Mouse (Mus musculus) kidney, embryonic 14.5 days (tissue): ENCODE results near the gene Mybpc1. TPM values are rescaled to one million over a fixed set of nuclear protein-coding genes. Genes with fewer than 3 reads are reported as not detected.

Experiments
- ATAC-seq: fragments of 200-750 bp; cut with Nextera tagmentation; 2 replicates; pipeline ENCODE4 v1.8.0; 2017; ENCODE audit warnings: moderate number of reproducible peaks, mild to moderate bottlenecking, moderate TSS enrichment, moderate library complexity; ENCODE audit not compliant: low FRiP score, low TSS enrichment
- H3K27ac ChIP-seq: fragments of 300-500 bp; sonication (generic); 2 replicates; pipeline ENCODE4 v1.5.1; 2014; ENCODE audit warnings: low read depth, mild to moderate bottlenecking, low read length, moderate library complexity, mixed read lengths
- H3K27me3 ChIP-seq: fragments of 300-500 bp; sonication (generic); 2 replicates; pipeline ENCODE4 v1.6.1; 2014; ENCODE audit warnings: mild to moderate bottlenecking, low read length; ENCODE audit not compliant: control insufficient read depth, insufficient read depth
- H3K36me3 ChIP-seq: fragments of 300-500 bp; sonication (generic); 2 replicates; pipeline ENCODE4 v1.6.1; 2014; ENCODE audit warnings: low read length, mixed read lengths; ENCODE audit not compliant: control insufficient read depth, insufficient read depth
- H3K4me1 ChIP-seq: fragments of 300-500 bp; sonication (generic); 2 replicates; pipeline ENCODE4 v1.6.1; 2014; ENCODE audit warnings: low read length, mixed read lengths; ENCODE audit not compliant: control insufficient read depth, insufficient read depth
- H3K4me2 ChIP-seq: fragments of 300-500 bp; sonication (generic); replicated peaks from 2 replicates; pipeline ENCODE4 v1.6.1; 2014; ENCODE audit warnings: low read depth, mild to moderate bottlenecking, low read length
- H3K4me3 ChIP-seq: fragments of 300-500 bp; sonication (generic); 2 replicates; pipeline ENCODE4 v1.5.1; 2014; ENCODE audit warnings: mild to moderate bottlenecking, low read length
- H3K9ac ChIP-seq: fragments of 300-500 bp; sonication (generic); 2 replicates; pipeline ENCODE4 v1.6.1; 2014; ENCODE audit warnings: low read depth, mild to moderate bottlenecking, low read length, moderate library complexity
- H3K9me3 ChIP-seq: fragments of 300-500 bp; sonication (generic); 2 replicates; pipeline ENCODE4 v1.6.1; 2016; ENCODE audit warnings: low read length; ENCODE audit not compliant: control insufficient read depth
- WGBS: fragments of 180-500 bp; shearing (Covaris S2); extraction: QIAGEN DNeasy Blood & Tissue Kit; methylation state at CpG from one replicate; pipeline ENCODE4 v1.1.7; 2014; 5-methylcytosine and 5-hydroxymethylcytosine counted together
- polyA plus RNA-seq: library from polyadenylated mRNA; unstranded; fragments of >200 nt; fragmentation: Nextera tagmentation; extraction: Ambion mirVana; gene quantifications from 2 replicates; pipeline ENCODE4 v1.2.1, GENCODE M21; 2014

Mybpc1 gene
- polyA plus RNA-seq, 1 experiment from 2014 or later, result 1.5 TPM

DNA sequence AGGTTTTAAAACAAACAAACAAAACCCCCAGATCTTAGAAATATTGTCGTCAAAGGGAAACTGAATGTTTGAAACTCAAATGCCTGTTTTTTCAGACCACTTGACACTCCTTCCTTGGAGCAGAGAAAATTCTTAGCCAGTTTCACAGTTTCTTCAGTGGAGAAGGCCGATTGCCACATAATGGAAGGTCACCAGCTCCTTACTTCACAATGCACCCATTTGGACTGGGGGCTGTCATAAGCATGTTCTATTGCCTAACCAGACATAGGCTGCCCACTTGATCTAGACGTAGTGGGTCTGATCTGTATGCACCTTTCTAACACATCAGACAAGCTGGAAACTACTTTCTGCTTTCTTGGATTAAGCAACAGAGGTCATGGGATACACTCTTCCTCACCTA is 100.5 kb downstream of the Mybpc1 start:
- H3K9ac ChIP-seq, result no peak overlapping the region
- peak overlapping the region; percentile 81; the same call in 1 of the 2 replicates for H3K4me2 ChIP-seq
- H3K27ac ChIP-seq, result peak overlapping the region; percentile 62; the same call in 1 of the 2 replicates
- no peaks in the 10 kb centered on the region for H3K9me3 ChIP-seq
- peaks cover 17% of the 10 kb centered on the region for H3K4me1 ChIP-seq
- no peak overlapping the region for H3K4me3 ChIP-seq
- ATAC-seq, result no peak
- 65% methylated on average over 3 of the region's 3 CpGs for WGBS
- H3K36me3 ChIP-seq, result no peaks in the 10 kb centered on the region
- no peaks in the 10 kb centered on the region for H3K27me3 ChIP-seq

GRCm38 (mm10) chr10:88503421-88504314 is 101.3 kb downstream of the Mybpc1 start, which contains the start of gene Chpt1:
Gene Chpt1, minus strand, starts transcription at chr10:88504073.
- peaks cover 17% of the 10 kb centered on the region for H3K4me1 ChIP-seq
- peak within 1 kb of the TSS; percentile 81 for H3K4me2 ChIP-seq
- peak within 1 kb of the TSS; percentile 62; the same call in 1 of the 2 replicates for H3K27ac ChIP-seq
- no peaks in the 10 kb centered on the region for H3K36me3 ChIP-seq
- no peaks in the 10 kb centered on the region for H3K9me3 ChIP-seq
- peak; percentile 96 for ATAC-seq
- no peaks in the 10 kb centered on the region for H3K27me3 ChIP-seq
- WGBS, result 1% methylated on average over 56 of the region's 80 CpGs
- H3K4me3 ChIP-seq, result peak within 1 kb of the TSS; percentile 75
- peak within 1 kb of the TSS; percentile 86 for H3K9ac ChIP-seq

GRCm38 (mm10) chr10:88502919-88503318 is 102.0 kb downstream of the Mybpc1 start:
- peak overlapping the region; percentile 75 for H3K4me3 ChIP-seq
- peak overlapping the region; percentile 81 for H3K4me2 ChIP-seq
- H3K9me3 ChIP-seq, result no peaks in the 10 kb centered on the region
- H3K27me3 ChIP-seq, result no peaks in the 10 kb centered on the region
- peaks cover 17% of the 10 kb centered on the region for H3K4me1 ChIP-seq
- no peaks in the 10 kb centered on the region for H3K36me3 ChIP-seq
- ATAC-seq, result no peak
- 0 out of 2 replicates have a peak overlapping the region, but pooled peaks have one; percentile 51 for H3K27ac ChIP-seq
- 43% methylated on average over 4 of the region's 4 CpGs for WGBS
- H3K9ac ChIP-seq, result peak overlapping the region; percentile 86

GRCm38 (mm10) chr10:88501886-88502765 is 102.8 kb downstream of the Mybpc1 start:
- H3K27ac ChIP-seq, result no peak overlapping the region
- peaks cover 19% of the 10 kb centered on the region for H3K4me1 ChIP-seq
- H3K4me3 ChIP-seq, result peak overlapping the region; percentile 75; the same call in 1 of the 2 replicates
- 59% methylated on average over 13 of the region's 13 CpGs for WGBS
- ATAC-seq, result no peak
- H3K27me3 ChIP-seq, result no peaks in the 10 kb centered on the region
- no peaks in the 10 kb centered on the region for H3K36me3 ChIP-seq
- H3K4me2 ChIP-seq, result peak overlapping the region; percentile 81
- H3K9ac ChIP-seq, result no peak overlapping the region
- no peaks in the 10 kb centered on the region for H3K9me3 ChIP-seq

GRCm38 (mm10) chr10:88501370-88501769 is 103.6 kb downstream of the Mybpc1 start:
- Histone ChIP-seq H3K27ac (no peak overlapping the region; the same call in 1 of the 2 replicates), H3K9ac (no peak overlapping the region), H3K4me1 (peaks cover 25% of the 10 kb centered on the region), H3K36me3 (no peaks in the 10 kb centered on the region), H3K27me3 (no peaks in the 10 kb centered on the region), H3K4me3 (no peak overlapping the region), H3K9me3 (no peaks in the 10 kb centered on the region), H3K4me2 (peak overlapping the region; percentile 81; the same call in 1 of the 2 replicates)
- 41% methylated on average over 10 of the region's 10 CpGs for WGBS
- ATAC-seq, result no peak

DNA sequence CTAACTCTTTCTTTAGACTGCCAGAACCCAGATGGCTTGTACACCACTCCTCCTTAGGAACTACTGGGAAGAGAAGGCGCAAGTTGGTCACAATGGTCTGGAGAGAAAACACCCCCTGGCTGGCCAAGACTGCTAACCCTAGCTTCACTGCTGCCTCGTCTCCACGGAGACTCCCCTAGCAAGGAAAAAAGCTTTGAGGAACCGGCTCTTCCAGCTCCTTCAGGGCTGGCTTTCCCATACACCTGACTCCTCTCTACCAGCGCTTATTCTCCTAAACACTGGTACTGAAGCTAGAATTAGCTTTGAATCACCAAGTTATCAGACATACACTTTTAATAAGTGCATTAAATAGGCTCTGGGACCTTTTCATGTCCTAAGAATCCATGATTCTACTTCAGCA is 105.0 kb downstream of the Mybpc1 start:
- Histone ChIP-seq H3K36me3 (no peaks in the 10 kb centered on the region), H3K4me1 (peaks cover 35% of the 10 kb centered on the region), H3K9me3 (no peaks in the 10 kb centered on the region), H3K27ac (no peak overlapping the region), H3K4me3 (no peak overlapping the region), H3K9ac (no peak overlapping the region), H3K27me3 (no peaks in the 10 kb centered on the region), H3K4me2 (no peak overlapping the region)
- ATAC-seq, result no peak
- WGBS, result 76% methylated on average over 5 of the region's 5 CpGs

GRCm38 (mm10) chr10:88496864-88497564 is 107.9 kb downstream of the Mybpc1 start:
- peaks cover 32% of the 10 kb centered on the region for H3K4me1 ChIP-seq
- no peak overlapping the region for H3K4me3 ChIP-seq
- no peaks in the 10 kb centered on the region for H3K36me3 ChIP-seq
- ATAC-seq, result peak; percentile 70
- peak overlapping the region; percentile 17; the same call in 1 of the 2 replicates for H3K4me2 ChIP-seq
- 17% methylated on average over 11 of the region's 11 CpGs for WGBS
- no peak overlapping the region for H3K27ac ChIP-seq
- H3K9me3 ChIP-seq, result no peaks in the 10 kb centered on the region
- H3K27me3 ChIP-seq, result no peaks in the 10 kb centered on the region
- no peak overlapping the region for H3K9ac ChIP-seq

DNA sequence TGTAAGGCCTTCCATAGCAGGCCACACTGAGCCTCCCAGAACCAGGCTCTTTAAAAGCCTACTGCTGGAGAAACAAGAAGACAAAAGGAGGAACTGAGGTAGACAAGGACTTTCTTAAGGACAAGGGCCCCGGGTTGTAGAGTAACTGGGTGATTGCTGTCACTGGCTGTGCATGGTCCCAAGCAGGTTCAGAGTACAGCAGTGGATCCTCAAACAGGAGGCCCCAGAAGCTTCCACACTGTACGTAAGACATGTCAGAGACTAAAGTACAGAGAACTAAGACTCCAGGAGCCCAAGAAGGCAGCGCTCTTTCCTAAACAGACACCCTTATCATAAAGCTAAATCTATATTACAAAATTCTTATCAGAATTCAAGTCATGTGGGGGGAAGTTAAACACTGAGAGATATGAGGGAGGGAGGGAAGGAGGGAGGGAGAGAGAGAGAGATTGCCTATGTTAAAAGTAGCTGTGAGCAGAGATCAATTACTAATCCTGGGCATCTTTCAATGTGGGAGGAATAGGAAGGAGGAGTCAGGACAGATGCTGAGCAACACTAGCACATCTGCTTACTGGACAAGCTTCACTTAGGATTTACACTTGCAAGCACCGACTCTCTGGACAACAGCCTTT is 109.9 kb downstream of the Mybpc1 start:
- no peaks in the 10 kb centered on the region for H3K9me3 ChIP-seq
- no peaks in the 10 kb centered on the region; the same call in 1 of the 2 replicates for H3K36me3 ChIP-seq
- no peak for ATAC-seq
- peaks cover 21% of the 10 kb centered on the region for H3K4me1 ChIP-seq
- WGBS, result 73% methylated on average over 4 of the region's 4 CpGs
- H3K4me3 ChIP-seq, result no peak overlapping the region
- no peak overlapping the region for H3K9ac ChIP-seq
- no peaks in the 10 kb centered on the region for H3K27me3 ChIP-seq
- no peak overlapping the region for H3K4me2 ChIP-seq
- no peak overlapping the region for H3K27ac ChIP-seq
